Mouse (Mus musculus) E14TG2a.4 (cell line): ENCODE results near the gene Tigd3.

ENCODE experiments used
- CTCF ChIP-seq: conservative IDR thresholded peaks from 2 replicates; pipeline ENCODE4 v1.5.1; 2014; ENCODE audit warnings: low read length
- NANOG ChIP-seq: IDR thresholded peaks from 2 replicates; pipeline ENCODE4 v1.6.1; 2014; ENCODE audit warnings: borderline replicate concordance, low read length, mixed read lengths
- POU5F1 ChIP-seq: IDR thresholded peaks from 2 replicates; pipeline ENCODE4 v1.6.1; 2014; ENCODE audit warnings: low read length, borderline replicate concordance

- TF ChIP-seq CTCF (no peak), POU5F1 (no peak), NANOG (no peak)
Observed at GRCm38 (mm10) chr19:5911430-5912102, 17.6 kb upstream of the Tigd3 start.
